Mouse (Mus musculus) left cerebral cortex, adult 2 months (tissue): ENCODE results near the gene Zfyve27. TPM values are rescaled to one million over a fixed set of nuclear protein-coding genes. Genes with fewer than 3 reads are reported as not detected.

Source experiments
- DNase-seq, 2 experiments: peaks; one replicate each; pipeline ENCODE4 v3.0.0; 2021 to 2022; ENCODE audit warnings: low spot score in 2 of 2, mixed read lengths in 1 of 2; ENCODE audit errors: extremely low spot score in 1 of 2
- H3K27ac ChIP-seq: fragments of 200-600 bp; 2 replicates; pipeline ENCODE4 v1.8.1; 2022
- H3K4me3 ChIP-seq: fragments of 200-600 bp; 2 replicates; pipeline ENCODE4 v1.8.1; 2022
- CTCF ChIP-seq: fragments of 200-600 bp; IDR thresholded peaks from 2 replicates; pipeline ENCODE4 v1.8.1; 2022; ENCODE audit warnings: antibody characterized with exemption, mild to moderate bottlenecking, moderate library complexity
- intact Hi-C: fragments of 180-260 bp; cut with DNase I; formaldehyde crosslinking; loops from one replicate; pipeline ENCODE4 v1.15.1; 2025
- total RNA-seq, 2 experiments: library from RNA; stranded (reverse); gene quantifications; 2 replicates each; pipeline ENCODE4 v1.2.3; 2021

Gene Zfyve27
- total RNA-seq, 2 experiments from 2014 or later = 87.7 to 107 TPM

DNA sequence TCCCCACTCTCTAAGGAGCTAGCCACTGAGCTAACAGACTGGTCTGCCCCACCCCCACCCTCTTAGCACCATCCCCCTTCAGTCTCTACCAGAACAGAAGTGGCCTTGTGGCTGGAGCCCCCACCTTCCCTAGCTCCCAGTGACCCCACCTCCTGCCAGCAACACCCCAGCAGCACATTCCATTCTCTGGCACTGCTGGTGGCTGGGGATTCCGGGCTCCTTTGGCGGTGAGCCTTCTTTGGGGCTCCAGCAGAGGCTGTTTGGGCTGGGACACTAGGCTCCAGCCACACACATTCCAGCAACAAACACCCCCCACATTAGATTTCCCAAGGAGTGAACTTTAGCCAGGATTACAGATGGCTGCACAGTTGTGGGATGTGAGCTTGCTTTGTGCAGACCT, 29.6 kb downstream of the Zfyve27 start:
- DNase-seq = no peak
- no peak overlapping the region for H3K4me3 ChIP-seq
- H3K27ac ChIP-seq = no peak overlapping the region
- intact Hi-C loops = no loop called here
- no peak for TF ChIP-seq CTCF

DNA sequence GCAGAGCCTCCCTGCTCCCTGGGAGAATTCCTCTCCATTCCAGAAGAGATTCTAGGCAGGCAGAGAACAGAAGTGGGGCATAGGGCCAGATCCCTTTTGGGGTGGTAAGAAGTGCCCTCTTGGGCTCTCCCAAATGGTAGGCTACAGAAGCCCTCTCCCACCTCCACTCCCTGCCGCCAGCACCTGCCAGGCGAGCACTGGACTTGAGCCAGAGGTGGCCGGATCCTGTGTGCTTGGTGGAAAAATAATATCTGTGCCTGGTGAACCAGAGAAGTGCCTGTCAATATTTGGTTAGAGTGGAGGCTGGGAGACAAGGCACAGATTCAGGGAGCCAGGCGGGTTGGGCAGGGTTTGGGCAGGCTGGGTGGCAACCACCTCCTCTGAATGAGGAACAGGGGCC, 32.6 kb downstream of the Zfyve27 start:
- intact Hi-C loops = no loop called here

DNA sequence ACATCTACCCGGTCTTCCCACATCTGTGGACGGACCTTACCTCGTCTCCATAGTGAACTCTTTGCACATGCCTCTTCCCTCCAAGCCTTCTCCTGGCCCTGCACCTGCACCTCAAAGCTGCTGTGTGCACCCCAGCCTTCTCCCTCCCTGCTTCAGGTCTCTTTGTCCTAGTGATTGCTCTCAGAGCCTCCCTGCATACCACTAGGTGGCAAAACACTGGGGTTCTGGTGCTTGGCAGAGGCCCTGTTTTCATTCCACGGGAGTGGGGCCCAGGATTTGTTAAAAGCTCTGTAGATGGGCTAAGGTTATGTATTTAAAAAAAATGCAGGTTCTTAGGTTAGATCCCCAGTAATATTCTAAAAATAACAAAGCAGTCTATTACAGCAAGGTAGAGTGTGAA, 33.3 kb downstream of the Zfyve27 start:
- intact Hi-C loops = no loop called here
- no peak for DNase-seq

More for the DNA sequence above, 32.6 kb downstream of the Zfyve27 start:
- TF ChIP-seq CTCF = no peak
- Histone ChIP-seq H3K27ac (no peak overlapping the region), H3K4me3 (no peak overlapping the region)
- DNase-seq = no peak

DNA sequence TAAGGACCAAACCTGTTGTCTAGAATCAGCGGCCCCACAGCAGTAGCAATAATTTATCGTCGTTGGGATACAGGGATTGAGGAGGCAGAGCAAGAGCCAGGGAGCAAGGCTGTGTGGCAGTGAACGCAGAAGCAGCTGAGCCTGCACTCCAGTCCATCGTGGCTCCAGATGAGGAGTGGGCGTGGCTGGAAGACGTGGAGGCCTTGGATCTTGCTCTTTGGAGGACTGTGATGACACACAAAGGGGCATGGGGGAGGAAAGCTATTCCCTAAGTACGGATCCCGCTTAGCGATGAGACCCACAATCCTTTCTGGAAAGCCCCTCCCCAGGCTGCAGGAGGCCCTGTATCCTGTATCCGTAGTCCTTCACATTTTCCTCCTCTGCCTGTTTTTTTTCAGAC, 34.3 kb downstream of the Zfyve27 start:
- no peak for DNase-seq
- H3K27ac ChIP-seq = no peak overlapping the region
- no peak overlapping the region for H3K4me3 ChIP-seq
- intact Hi-C loops = no loop called here
- no peak for TF ChIP-seq CTCF

More for the DNA sequence above, 33.3 kb downstream of the Zfyve27 start:
- no peak overlapping the region for H3K27ac ChIP-seq
- TF ChIP-seq CTCF = peak; percentile 46
- no peak overlapping the region for H3K4me3 ChIP-seq

DNA sequence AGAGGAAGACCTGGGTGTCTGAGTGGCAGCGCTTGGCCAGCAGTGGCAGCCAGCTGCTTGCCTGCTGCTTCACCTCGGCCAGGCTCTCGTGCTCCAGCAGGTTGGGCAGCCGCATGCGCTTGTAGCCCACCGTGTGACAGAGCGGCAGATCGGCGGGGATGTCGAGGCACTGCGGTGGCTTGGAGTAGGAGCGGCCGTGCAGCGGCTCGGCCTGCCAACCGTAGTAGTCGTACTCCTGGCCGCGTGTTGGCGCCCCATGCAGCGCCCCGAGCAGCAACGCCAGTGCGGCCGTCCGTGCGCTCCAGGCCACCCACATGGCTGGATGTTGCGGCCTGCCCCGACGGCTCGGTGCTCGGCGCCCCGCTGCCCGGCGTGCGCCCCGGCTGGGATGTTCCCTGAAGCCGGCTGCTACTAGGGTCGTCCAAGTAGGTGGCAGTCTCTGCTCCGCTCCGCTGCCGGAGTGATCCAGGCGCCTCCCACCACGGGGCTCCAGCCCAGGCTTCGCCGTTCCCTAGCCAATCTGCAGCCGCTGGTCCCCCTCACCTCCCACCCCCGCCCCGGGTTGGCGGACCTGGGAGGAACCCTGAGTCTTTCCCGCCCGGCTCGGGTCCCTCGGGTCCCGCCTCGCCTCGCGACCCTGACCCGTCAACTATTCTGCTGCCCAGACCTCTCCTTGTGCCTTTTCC, 38.1 kb downstream of the Zfyve27 start, which contains the start of gene Sfrp5:
Gene Sfrp5 (minus strand): TSS at position 557 of the 686 bp plus-strand sequence.
- DNase-seq = no peak
- intact Hi-C loops = loop anchor here (10.0 kb wide), 1 partner anchor 543 kb away; no protein-coding TSS in a partner anchor
- H3K27ac ChIP-seq = no peak within 1 kb of the TSS
- no peak within 1 kb of the TSS for H3K4me3 ChIP-seq
- TF ChIP-seq CTCF = no peak

DNA sequence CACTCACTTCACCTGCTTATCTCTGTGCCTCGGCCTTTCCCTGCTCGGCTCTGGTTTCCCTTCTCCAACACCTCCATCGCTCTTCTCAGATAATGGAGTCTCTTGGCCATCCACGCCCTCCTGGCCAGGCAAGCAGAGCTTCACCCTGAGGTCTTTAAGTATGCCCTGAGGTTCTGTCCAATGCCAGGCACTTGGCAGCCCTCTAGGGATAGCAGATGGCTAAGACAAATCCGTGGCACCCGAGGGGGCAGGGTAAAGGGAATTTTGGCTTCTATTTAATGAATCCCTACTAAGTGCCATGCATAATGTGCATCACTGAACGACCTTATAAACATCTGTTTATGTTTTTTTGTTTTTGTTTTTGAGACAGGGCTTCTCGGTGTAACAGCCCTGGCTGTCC, 38.7 kb downstream of the Zfyve27 start:
- Histone ChIP-seq H3K4me3 (no peak overlapping the region), H3K27ac (no peak overlapping the region)
- TF ChIP-seq CTCF = no peak
- intact Hi-C loops = loop anchor here (10.0 kb wide), 1 partner anchor 542 kb away; no protein-coding TSS in a partner anchor
- no peak for DNase-seq

DNA sequence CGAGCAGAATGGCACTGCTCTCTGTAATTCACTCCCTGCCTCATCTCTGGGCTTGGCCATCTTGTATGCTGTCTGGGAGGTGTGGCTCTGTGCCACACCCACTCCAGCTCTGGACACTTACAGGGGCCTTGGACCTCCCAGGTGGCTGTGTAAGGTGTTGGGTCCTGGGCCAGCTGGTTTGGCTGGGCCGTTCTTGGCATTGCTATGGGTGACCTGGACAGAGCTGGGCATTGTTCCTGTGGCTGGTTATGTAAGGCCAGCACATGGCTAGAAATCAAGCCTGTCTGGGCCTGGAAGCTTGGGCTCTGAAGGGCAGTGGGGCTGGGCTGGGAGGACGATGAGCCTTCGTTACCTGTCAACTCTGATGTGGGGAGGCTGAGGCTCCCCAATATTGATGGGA, 40.6 kb downstream of the Zfyve27 start:
- Histone ChIP-seq H3K27ac (no peak overlapping the region), H3K4me3 (no peak overlapping the region)
- intact Hi-C loops = loop anchor here (10.0 kb wide), 1 partner anchor 540 kb away; no protein-coding TSS in a partner anchor
- no peak for DNase-seq
- no peak for TF ChIP-seq CTCF

DNA sequence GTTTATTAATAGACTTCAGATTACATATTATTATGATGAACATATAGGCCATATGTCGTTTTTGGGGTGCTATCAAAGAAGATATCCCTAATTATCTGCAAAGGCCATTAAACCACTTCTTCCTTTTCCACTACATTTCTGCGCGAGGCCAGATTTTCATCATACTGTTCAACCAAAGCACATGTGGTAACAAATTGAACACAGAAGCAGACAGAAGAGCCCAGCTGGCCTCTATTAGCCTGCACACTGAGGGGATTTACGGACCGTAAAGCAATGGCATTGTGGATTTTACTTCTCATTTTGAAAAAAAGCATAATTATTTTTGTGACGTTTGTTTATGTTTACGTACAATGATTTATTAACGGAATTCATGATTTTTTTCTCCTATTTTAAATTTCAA, 41.5 kb downstream of the Zfyve27 start:
- no peak for TF ChIP-seq CTCF

DNA sequence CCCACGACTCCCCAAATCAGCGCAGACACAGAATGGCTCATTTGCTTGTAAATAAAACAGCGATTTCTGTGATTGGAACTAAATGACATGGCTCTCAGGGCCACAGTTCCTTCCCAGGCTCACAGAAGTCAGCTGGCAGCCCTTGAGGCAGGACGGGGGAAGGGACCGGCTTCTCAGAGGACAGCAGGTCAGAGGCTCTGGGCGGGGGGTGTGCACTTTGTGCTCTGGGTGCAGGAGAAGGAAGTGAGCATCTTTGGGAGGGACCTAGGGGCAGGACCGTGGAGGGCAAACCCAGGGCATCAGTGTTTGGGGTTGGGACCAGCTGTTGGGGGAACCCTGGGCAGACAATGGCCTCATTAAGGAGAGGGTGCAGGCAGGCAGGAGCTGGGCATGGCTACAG, 45.7 kb downstream of the Zfyve27 start:
- Histone ChIP-seq H3K4me3 (no peak overlapping the region), H3K27ac (no peak overlapping the region)
- intact Hi-C loops = loop anchor here (5.0 to 10.0 kb wide), 2 partner anchors 233 to 535 kb away; no protein-coding TSS in a partner anchor
- no peak for TF ChIP-seq CTCF
- no peak for DNase-seq

More for the DNA sequence above, 41.5 kb downstream of the Zfyve27 start:
- no peak for DNase-seq
- intact Hi-C loops = loop anchor here (5.0 to 10.0 kb wide), 2 partner anchors 237 to 540 kb away; no protein-coding TSS in a partner anchor
- Histone ChIP-seq H3K27ac (no peak overlapping the region), H3K4me3 (no peak overlapping the region)

DNA sequence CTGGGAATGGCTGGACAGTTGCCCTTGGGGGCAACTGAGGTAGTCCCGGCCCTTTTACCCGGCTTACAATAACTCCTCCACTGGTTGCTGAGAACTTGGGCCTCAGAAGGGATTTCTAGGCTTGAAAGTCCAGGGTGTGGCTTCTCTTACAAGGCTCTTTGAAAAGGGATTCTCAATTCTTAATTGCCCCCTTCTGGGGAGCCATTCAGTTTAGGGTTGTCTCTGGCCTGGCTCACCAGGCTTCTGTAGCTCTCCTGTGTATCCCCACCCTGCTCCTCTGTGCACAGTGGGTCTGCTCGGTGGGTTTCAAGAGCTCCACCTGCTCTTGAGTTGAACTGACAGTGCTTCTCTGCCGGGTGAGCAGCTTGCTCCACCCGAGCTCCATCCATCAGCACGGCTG, 46.2 kb downstream of the Zfyve27 start:
- no peak for DNase-seq
- intact Hi-C loops = loop anchor here (5.0 to 10.0 kb wide), 4 partner anchors 232 to 1195 kb away; no protein-coding TSS in a partner anchor
- TF ChIP-seq CTCF = no peak
- Histone ChIP-seq H3K27ac (no peak overlapping the region), H3K4me3 (no peak overlapping the region)

DNA sequence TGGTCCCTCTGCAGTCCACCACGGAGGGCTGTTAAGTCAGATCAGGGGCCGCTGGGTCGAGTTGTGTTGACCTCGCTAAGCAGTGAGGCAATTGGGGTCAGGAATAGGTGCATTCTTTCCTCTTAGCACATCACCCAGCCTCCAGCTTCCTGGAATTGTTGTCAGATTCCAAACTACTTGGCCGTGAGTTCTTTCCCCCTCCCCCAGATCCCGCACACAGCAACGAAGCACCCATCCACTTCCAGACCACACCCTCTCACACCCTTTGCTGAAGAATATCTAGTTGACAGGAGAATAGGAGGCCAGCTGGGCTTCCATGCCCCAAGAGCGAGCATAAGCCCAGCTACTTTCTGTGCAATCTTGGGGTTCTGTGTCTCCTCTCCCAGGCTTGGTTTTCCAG, 48.2 kb downstream of the Zfyve27 start:
- DNase-seq = no peak
- intact Hi-C loops = loop anchor here (10.0 kb wide), 2 partner anchors 443 to 1193 kb away; no protein-coding TSS in a partner anchor
- no peak for TF ChIP-seq CTCF
- H3K27ac ChIP-seq = no peak overlapping the region
- no peak overlapping the region for H3K4me3 ChIP-seq

DNA sequence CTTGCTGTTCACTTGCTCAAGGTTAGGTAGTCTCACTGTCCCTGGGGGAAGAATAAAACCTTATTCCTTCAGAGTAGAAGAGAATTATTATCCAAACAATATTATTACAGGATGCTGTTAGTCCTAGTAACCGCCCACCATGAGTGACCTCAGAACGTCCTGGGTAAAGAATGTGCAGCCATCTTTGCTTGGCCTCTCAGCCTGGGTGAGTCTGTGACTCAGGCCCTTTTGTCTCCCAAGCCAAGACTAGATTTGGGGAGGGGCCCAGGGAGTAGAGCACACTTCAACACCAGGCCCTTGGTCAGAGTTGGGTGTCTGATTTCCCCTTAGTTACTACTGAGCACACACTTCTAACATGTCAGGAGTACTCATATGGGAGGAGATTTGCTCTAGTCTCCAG, 50.9 kb downstream of the Zfyve27 start:
- TF ChIP-seq CTCF = no peak
- DNase-seq = no peak
- intact Hi-C loops = loop anchor here (10.0 kb wide), 2 partner anchors 440 to 1190 kb away; no protein-coding TSS in a partner anchor
- no peak overlapping the region for H3K4me3 ChIP-seq
- no peak overlapping the region for H3K27ac ChIP-seq
